Mouse (Mus musculus): Measurements from ENCODE around the gene Coro2a.
"Not testable (repeated sequence)": the region's sequence is repeated elsewhere in the genome, so short reads cannot be mapped to it uniquely, and the experiment has no call there.

Coro2a gene

GRCm38 (mm10) chr4:46584536-46584935 lies 17.5 kb downstream of the Coro2a start:
- not testable (repeated sequence) for DNase-seq (ENCODE audit: low spot score)

- not testable (repeated sequence) for DNase-seq (ENCODE audit: low spot score)
These were observed 17.9 kb downstream of the Coro2a start for GRCm38 (mm10) chr4:46584084-46584483.

GRCm38 (mm10) chr4:46582024-46582423 lies 20.0 kb downstream of the Coro2a start:
- not testable (repeated sequence) for DNase-seq (ENCODE audit: low spot score)

GRCm38 (mm10) chr4:46581577-46581976 lies 20.4 kb downstream of the Coro2a start:
- DNase-seq (ENCODE audit: low spot score), result not testable (repeated sequence)

- DNase-seq (ENCODE audit: low spot score), result peak; percentile 26
These were observed 21.2 kb downstream of the Coro2a start for GRCm38 (mm10) chr4:46580799-46581243.

GRCm38 (mm10) chr4:46578796-46579346 lies 23.1 kb downstream of the Coro2a start:
- DNase-seq (ENCODE audit: low spot score), result not testable (repeated sequence)

GRCm38 (mm10) chr4:46578228-46578627 lies 23.8 kb downstream of the Coro2a start:
- DNase-seq (ENCODE audit: low spot score), result no peak

- not testable (repeated sequence) for DNase-seq (ENCODE audit: low spot score)
These were observed 26.3 kb downstream of the Coro2a start for GRCm38 (mm10) chr4:46575509-46576284.

GRCm38 (mm10) chr4:46574841-46575240 lies 27.2 kb downstream of the Coro2a start:
- no peak for DNase-seq (ENCODE audit: low spot score)

- DNase-seq (ENCODE audit: low spot score), result no peak
These were observed 27.8 kb downstream of the Coro2a start for GRCm38 (mm10) chr4:46574024-46574753.

GRCm38 (mm10) chr4:46572616-46573015 lies 29.4 kb downstream of the Coro2a start:
- DNase-seq (ENCODE audit: low spot score), result no peak

- DNase-seq (ENCODE audit: low spot score), result no peak
These were observed 30.3 kb downstream of the Coro2a start for GRCm38 (mm10) chr4:46571744-46572143.

- no peak for DNase-seq (ENCODE audit: low spot score)
These were observed 32.3 kb downstream of the Coro2a start for GRCm38 (mm10) chr4:46569671-46570070.

- DNase-seq (ENCODE audit: low spot score), result no peak
These were observed 33.8 kb downstream of the Coro2a start for GRCm38 (mm10) chr4:46568169-46568568.

GRCm38 (mm10) chr4:46566931-46567671 lies 34.9 kb downstream of the Coro2a start:
- DNase-seq (ENCODE audit: low spot score), result no peak

- no peak for DNase-seq (ENCODE audit: low spot score)
These were observed 36.5 kb downstream of the Coro2a start for GRCm38 (mm10) chr4:46565393-46565955.

- no peak for DNase-seq (ENCODE audit: low spot score)
These were observed 37.8 kb downstream of the Coro2a start for GRCm38 (mm10) chr4:46564247-46564646.

- DNase-seq (ENCODE audit: low spot score), result no peak
These were observed 38.2 kb downstream of the Coro2a start for GRCm38 (mm10) chr4:46563847-46564246.

GRCm38 (mm10) chr4:46562841-46563240 lies 39.2 kb downstream of the Coro2a start:
- DNase-seq (ENCODE audit: low spot score), result no peak

GRCm38 (mm10) chr4:46562037-46562436 lies 40.0 kb downstream of the Coro2a start:
- no peak for DNase-seq (ENCODE audit: low spot score)

- no peak for DNase-seq (ENCODE audit: low spot score)
These were observed 41.8 kb downstream of the Coro2a start for GRCm38 (mm10) chr4:46560069-46560705.
